Mouse (Mus musculus): ENCODE measurements at regions not wholly inside any gene's neighbourhood (a gene's known extent, or its start where the extent isn't known, plus 50 kb on each side); places are given as distances from the start of the nearest gene placed in this dataset.

DNA sequence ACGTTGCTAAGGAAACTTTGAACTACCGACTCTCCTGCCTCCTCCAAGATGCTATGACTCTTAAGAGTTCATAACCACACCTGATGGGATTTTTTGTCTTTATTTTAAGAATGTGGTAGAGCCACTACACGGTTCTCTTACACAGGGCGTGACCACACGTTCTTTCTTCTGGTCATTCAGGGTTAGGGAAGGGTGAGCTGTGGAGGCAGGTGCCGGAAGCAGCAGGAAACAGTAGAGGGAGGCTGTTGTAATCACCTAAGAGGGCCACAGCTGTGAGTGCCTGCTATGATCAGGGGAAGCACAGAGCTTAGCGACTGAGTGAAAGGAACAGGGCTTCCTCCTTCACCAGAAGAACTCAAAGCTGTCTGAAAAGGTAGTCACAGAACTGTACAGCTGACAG lies 50.6 kb upstream of the Larp1 start:
- no peak for DNase-seq

DNA sequence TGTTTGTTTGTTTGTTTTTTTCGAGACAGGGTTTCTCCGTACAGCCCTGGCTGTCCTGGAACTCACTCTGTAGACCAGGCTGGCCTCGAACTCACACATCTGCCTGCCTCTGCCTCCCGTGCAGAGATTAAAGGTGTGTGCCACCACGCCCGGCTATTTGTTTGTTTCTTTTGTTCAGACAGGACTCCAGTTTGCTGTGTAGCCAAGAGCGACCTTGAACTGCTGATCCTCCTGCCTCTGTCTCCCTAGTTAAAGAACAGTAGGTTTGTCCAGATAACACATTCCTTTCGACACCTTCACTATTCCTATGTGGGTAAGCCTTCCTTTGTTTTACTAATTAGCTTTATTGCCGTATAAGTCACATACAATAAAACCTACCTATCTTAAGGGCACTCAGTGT lies 52.0 kb upstream of the Larp1 start:
- no peak for DNase-seq

DNA sequence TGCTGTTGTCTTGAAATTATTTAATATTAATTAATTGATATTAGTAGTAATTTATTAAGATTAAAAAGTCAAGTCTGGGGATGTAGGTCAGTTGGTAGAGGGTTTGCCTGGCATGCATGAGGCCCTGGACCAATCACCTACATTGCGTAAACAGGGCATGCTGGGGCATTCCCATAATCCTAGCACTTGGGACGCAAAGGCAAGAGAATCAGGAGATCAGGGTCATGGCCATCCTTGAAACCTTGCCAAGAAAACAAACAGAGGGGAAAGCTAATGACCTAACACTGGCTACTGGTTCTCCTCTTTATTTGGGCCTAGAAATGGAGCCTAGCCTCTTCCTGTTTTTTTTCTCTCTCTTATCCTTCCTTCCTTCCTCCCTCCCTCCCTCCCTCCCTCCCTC lies 52.8 kb upstream of the Larp1 start:
- no peak for DNase-seq

DNA sequence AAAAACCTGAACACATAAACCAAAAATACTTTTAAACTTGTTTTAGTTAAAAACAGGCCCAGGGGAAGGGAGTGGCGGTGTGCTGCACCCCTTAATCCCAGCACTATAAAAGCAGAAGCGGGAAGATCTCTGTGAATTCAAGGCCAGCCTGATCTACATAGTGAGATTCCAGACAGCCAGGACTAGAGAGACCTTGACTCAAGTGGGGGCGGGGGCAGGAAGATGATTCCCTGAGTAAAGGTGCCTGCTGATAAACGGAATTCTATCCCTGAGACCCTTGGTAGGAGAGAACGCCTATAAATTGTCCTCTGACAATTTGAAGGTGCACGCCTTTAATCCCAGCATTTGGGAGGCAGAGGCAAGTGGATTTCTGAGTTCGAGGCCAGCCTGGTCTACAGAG lies 53.4 kb upstream of the Larp1 start:
- no peak for DNase-seq

DNA sequence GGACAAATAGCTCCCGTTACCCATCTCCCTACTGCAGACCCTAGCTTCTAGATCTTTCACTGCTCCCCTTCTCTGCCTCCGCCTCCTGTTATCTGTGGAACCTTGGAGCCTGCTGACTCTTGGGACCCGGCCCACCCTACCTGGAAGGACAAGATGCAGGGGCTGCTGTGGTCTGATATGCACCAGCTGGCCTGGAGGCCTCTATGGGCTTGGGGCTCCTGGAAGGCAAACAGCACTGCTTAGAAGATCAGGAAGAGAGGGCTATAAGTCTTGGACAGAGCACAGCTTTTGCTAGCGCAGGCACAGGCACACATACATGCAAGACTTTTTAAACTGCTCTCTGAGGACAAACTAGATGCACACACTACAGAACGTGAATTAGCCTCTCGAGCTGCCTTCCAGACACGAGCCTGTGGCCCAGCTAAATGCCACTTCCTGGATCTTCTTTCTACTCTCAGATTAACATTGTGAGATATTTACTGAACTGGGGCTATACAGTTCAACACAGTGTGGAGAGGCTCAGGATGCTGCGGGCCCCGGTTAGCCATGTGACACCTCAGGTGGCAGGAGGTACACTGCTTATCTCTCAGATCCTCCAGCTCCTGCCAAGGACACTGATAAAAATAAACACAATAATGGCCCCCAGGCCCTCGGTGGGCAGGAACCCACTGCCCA lies 54.2 kb upstream of the Larp1 start:
- no peak for DNase-seq

DNA sequence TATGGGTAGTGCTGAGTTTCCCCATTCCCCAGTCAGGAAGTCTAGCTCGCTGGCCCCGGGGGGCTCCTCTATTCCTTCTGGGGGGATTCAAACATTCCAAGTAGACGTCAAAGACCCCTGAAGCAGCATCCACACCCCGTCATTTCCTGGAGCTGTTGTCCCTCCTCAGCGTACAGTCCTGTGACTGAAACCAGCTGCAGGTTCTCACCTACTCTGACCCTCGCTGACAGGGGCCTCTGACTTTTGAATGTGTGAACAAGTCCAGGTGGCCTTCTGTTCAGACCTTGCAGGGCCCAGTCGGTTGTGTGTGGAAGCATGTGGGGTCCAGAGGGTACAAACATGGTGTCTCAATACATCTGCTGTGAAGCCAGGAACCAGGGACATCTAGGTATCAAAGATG lies 55.2 kb upstream of the Larp1 start:
- DNase-seq = no peak

DNA sequence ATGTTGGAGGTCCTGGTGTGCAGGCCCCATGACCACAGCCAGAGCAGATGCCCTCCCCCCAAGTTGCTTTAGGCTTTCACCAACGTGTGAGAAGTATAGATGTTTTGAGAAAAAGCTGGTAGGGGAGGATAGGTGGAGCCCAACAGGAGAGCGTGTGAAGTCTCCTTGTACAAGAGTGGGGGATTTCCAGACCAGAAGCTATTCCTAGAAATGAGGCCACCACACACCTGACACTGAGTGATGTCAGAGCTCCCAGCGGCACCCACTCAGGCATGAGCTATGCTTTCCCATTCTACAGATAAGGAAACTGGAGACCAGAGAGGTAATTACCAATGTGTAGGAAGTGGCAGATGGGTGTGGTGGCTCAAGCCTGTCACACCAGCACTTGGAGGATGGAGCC lies 56.2 kb upstream of the Larp1 start:
- DNase-seq = no peak

DNA sequence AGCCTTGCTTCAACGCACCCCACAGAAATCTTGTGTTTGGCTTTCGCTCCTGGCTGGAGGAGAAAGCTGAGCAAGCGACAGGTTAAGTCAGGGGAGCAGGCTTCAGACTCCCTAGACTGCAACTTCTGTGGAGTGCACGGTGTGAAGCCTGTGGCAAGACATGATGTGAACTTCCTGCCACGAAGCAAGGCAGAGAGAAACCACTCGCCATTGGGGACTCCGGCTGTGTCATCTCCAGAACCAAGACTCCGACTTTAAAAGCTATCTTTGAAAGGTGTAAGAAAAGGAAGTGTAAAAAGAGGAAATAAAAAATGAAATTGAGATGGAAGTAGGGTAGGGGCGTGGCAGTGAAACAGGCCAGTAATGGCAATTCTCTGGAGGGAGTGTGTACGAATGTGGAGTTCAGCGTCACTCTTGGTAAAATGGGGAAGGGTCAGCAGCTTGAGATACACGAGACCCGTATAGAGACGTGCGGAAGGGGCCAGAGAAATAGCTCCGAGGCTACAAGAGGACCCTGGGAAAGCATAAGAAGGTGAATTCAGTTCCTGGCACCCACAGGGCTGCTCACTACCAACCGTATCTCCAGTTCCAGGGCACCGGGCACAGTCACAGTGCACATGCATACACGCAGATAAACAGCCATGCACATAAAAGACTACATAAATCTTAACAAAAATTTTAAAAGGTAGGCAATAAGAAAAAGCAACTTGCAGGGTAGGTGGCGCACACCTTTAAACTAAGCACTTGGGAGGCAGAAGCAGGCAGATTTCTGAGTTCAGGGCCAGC lies 57.1 kb upstream of the Larp1 start:
- DNase-seq = no peak

DNA sequence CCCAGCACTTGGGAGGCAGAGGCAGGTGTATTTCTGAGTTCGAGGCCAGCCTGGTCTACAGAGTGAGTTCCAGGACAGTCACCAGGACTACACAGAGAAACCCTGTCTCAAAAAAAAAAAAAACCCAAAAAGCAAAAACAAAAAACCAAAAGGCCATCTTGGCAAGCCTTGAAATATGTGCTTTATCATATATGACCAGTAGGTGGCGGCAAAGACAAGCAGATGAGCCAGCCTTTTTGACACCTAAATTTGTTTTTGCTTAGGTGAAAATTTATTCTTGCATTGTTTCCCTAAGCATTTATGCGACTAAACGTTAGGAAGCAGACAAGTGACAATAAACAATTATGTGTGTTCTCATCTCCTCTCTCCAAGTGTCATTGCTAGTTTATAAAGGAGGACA lies 57.9 kb upstream of the Larp1 start:
- peak; percentile 42 for DNase-seq

DNA sequence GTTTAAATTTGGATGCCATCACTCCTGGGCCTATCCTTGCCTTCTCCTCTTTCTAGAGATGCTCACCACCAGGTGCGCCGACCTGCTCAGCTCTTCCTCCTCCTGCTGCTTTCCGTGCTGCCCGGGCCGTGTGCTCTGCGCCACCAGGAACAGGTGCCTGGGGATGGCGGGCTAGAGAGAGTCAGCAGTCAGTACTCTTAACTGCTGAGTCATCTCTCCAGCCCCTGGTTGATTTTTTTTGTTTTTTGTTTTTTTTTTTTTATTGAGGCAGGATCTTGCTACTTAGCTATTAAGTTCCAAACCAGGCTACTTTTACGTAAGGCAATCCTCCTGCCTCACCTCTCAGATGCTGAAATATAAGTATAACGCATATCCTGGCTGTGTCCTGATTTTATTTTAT lies 59.8 kb upstream of the Larp1 start:
- DNase-seq = no peak

DNA sequence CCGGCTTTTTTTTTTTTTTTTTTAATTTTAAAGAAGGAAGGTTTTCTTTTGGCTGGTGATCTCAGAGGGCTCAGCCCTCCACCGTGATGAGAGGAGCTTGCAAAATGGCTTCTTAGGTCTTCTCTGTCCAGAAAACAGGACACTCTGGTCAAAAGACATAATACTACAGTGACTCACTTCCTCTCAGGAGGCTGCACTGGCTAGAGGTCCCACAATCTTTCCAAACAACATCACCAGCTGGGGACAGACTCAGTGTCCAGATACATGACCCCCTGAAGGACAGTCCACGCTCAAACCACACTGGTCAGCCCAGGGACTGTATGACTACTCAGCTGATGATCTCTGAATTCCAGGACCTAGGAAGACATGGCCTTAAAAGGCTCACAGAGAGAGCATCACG lies 61.5 kb upstream of the Larp1 start:
- DNase-seq = no peak

DNA sequence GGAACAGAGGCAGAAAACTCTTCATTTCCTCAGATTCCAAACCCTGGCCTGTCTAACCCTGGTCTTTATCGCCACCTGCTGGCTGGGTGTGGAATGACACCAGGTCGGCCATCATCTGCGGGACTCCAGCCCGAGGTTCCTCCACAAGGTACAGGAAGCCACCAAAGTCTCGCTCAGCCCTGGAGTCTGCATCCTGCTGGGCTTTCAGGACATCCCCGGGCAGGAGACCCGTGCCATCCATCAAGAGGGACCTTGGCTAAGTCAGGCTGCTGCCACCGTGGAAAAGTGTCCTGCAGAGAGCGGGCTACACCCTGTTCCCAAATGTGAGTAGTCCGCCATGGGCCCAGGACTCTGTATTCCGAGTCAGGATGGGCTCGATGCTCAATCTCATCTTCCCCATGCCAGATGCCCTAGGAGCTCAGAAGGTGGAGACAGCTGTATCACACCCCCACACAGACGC lies 74.4 kb upstream of the Larp1 start:
- peak; percentile 94 for DNase-seq

DNA sequence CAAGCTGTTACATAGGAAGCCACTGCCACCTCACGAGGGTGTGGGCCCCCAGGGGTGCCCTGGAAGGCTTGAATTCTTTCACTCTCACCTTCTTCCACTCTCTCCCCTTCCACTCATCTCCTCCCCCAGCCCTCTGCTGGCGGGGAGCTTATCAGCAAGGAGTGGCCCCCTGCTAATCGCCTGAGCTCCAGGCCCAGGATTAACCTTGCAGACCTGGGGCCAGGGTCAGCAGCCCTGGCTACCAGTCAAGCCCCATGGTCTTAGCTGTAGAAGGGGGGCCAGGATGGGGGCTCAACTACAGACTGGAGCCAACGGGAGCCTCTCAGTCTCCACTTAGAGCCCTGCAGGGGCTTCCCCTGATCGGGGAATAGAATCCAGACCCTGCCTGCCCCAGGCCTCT lies 75.8 kb upstream of the Larp1 start:
- DNase-seq = no peak

DNA sequence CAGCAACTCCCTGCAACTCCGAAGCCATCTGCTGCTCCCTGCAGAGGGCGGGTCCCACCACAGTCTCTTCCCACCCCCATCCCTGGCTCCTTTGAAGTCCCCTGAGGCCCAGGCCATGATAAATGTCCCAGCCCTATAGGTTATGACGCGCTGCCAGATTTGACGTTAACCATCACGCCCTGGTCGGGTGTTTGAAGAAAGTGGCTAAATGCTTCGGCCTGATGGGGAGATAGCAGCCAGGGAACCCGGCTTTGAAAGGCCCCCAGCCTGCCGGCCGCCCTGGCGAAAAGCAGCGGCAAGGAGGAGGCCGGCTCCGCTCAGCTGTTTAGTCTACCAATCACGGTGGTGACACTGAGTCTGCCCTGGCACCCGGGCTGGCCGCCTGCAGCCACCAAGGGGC lies 79.4 kb upstream of the Larp1 start:
- DNase-seq = no peak

DNA sequence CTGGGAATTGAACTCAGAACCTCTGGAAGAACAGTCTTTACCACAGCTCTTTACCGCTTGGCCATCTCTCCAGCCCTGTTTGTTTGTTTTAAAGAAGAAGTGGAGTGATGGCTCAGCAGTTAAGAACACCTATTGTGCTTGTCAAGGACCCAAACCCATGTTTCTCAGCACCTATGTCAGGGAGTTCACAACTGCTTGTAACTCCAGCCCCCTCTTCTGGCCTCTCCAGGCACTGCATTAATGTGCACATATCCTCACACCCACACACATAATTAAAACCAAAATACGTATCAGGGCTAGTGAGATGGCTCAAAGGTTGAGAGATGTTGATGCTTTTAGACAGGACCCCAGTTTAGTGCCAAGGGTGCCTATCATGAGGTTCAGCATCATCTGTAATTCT lies 87.6 kb upstream of the Hand1 start:
- DNase-seq = no peak

DNA sequence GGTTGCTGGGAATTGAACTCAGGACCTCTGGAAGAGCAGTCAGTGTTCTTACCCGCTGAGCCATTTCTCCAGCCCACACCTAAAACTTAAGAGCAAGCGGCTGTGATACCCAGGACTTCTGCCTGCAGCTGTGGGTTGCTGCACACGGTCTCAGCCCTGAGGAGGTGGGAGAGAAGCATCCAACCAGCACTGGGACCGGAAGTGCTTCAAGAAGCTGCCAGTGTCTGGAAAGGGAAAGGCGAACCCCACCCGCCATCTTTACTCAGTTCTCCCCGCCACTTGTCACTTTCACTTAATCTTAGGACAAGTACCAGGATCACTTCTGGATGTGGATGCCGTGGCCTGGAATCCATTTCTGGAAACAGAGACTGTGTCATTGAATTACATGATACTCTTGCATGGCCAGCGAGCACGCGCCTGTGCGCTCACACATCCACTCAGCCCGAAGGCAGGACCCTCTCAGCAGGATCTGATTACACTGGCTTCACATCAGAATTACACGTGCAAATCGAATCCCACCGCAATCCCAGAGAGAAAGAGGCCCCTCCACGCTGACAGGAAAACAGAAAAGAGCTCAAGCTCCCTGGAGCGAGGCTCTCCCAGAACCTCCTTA lies 85.9 kb upstream of the Hand1 start:
- no peak for DNase-seq

DNA sequence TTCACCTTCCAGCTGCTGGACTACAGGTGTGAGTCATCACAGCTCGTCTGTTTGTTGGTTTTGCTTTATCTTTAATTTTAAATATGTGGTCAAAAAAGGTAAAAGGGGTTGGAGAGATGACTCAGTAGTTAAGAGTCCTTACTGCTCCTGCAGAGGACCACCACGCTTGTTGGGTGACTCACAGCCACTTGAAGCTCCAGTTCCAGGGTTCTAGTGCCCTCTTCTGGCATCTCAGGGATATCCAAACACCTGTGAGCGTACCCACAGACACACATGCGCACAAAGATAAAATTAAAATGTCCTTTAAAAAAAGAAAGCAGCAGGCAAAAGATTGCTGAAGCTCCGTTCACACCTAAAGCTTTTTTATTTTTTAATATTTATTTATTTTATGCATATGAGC lies 85.4 kb upstream of the Hand1 start:
- no peak for DNase-seq

DNA sequence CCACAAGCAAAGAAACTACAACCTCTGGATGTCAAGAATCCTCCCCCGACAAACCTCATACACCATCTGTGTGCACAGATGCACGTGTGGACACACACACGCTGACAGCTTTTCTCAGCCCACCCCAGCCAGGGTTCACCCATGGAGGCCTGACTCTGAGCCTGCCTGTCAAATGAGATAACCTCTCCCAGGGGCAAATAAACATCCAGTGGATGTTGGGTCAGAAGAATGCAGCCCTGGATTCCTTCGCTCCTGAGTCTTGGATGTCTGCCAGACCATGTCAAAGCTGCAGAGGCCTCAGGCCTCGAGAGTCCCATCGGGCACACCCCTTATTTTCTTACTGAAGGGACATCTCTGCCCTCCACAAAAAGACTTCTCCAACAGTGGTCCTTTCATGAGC lies 83.4 kb upstream of the Hand1 start:
- DNase-seq = peak; percentile 31

DNA sequence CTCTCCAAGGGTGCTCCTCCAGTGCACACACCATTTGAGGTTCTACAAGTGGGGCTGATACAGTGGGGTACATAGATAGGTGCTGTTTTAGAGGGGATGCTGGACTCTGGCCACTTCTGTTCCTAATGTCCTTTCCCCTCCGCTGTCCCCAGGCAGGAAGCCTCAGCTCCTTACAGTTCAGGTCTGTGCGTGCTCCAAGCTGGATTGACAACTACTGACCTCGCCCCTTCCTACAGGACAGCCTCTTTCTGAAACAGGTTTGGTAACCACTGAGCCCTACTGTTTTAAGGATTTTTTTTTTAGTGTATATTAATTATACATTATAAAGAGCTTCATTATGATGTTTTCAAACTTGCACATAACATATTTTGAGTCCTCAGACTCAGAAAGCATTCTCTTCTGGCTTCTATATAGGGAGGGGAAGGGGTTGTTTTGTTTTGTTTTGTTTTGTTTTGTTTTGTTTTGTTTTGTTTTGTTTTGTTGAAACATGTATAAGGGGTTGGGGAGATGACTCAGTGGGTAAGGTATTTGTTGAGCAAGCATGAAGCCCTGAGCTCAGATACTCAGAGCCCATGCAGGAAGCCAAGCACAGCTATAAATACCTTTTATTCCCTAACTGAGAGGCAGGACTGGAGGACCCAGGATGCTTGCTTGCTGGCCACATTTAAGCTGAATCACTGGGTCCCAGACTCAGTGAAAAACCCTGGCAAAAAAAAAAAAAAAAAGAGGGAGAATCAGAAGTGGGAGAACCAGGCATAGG lies 81.4 kb upstream of the Hand1 start:
- DNase-seq = no peak

DNA sequence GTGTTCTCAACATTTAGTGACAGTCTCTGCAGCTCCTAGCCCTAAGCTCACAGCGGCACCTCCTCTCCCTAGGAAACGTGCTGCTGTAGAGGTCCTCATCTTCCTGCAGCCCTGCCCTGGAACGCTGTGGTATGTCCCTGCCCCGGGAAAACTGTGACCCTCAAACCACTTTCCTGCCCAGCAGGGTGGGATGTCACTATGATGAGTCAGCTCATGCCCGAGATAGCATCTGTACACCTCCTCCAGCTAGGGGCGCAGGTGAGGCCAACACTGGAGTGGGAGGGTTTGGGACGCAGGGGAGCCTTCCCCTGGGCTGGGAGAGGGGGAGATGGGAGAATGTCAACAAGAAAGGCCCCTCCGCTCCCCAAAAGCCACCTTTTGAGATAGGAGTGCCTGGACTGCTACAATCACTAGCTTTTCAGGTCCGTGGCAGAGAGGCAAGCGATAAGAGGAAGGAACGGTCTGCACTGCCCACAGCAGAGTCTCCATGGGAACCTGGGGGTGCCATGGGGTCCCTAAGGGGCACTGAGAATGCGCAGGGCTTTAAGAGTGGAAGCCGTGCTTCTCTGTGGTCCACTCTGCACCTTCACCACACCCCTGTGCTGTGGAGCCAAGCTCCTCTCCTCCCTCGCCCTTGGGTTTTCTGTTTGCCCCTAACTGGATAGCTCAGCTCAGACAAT lies 80.5 kb upstream of the Hand1 start:
- DNase-seq = no peak

DNA sequence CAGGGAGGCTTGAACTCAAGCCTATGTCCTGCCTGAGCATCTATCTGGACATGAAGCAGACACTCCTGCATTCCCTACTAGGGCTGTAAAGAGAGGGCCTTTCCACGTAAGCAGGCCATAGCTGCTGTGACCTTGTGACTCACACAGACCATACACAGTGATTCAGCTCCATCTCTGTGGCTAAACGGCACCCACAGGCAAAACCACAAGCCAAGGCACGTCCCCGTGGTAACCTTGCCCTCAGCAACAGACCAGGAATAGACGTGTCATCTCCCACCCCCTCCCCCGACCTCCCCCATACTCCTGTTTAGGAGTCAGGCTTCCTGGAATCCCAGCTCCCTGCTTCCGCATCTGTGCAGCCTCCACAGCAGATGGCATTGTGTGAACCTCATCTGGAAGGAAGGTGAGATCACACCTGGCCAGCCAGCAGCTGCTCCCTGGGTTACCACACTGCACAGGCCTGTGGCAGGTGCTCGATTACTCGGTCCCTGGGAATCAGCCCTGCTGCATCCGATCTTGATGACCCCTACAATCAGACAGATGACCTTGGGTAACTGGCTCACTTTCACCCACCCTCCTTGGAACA lies 79.2 kb upstream of the Hand1 start:
- DNase-seq = no peak

DNA sequence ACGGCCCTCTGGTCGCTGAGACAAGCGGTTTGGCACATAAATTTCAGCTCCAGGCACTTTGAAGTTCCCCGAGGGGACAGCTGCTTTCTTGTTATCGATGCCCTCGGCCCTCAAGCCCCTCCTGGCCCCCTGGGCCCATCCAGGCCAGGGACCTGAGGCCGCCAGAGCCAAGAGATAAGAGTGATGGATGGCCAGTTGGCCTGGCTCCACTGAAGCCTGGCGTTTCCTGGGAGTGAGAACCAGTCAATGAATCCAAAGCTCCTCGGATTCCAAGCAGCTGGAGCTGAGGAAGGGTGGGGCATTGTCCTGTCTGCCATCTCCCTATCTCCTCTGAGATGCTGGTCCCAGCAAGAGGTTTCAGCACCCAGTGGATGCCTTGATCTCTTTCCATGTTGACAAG lies 71.6 kb upstream of the Hand1 start:
- peak; percentile 10 for DNase-seq

Data from heart, postnatal 4 days (tissue).